Mouse (Mus musculus) retina, postnatal 1 day (tissue): Measurements from ENCODE around the gene Olfr393.

ENCODE experiments used
- DNase-seq: peaks from one replicate; pipeline ENCODE4 v3.0.0-alpha.2; 2012

Gene Olfr393

DNA sequence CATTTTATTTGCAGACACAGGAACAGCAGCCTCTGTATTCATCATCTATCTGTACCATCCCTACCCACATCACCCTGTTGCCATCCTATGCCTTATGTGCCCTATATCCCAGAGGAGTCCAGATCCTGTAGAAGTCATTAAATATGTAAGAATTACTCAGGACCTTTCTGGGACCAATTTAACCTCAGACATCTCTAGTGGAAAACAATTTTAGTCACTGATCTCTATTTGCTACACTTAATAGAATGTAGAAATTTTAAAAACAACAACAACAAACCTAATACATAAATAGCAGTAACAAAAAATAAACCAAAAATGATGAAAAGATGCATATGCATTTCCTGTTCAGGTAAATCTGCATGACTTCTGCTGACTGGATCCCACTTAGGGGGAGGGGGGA lies at the start of gene Olfr393:
Olfr393 (minus strand) TSS at position 101 of the 400 bp plus-strand sequence.
- no peak for DNase-seq

GRCm38 (mm10) chr11:73890671-73891070 lies 39.4 kb upstream of the Olfr393 start, which contains the start of gene Olfr394:
Olfr394 (minus strand) TSS chr11:73890771.
- no peak for DNase-seq

DNA sequence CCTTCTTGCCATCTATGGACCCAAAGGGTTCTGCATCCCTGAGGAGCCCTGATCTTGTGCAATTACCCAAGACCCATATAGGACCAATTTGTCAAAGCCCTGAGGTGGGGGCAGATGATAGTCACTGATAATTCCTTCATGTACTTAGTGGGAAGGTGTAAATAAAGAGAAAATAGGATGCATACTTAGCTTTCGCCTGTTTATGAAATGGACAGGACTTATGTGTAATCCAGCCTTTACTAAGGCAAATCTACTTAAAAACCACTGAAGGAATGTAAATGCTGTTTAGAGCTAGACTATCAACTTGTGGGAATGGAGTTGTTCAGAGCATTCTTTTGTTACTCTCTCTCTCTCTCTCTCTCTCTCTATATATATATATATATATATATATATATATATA lies 34.3 kb downstream of the Olfr393 start, which contains the start of gene Olfr392:
Olfr392 (minus strand) TSS at position 101 of the 400 bp plus-strand sequence.
- DNase-seq, result no peak

DNA sequence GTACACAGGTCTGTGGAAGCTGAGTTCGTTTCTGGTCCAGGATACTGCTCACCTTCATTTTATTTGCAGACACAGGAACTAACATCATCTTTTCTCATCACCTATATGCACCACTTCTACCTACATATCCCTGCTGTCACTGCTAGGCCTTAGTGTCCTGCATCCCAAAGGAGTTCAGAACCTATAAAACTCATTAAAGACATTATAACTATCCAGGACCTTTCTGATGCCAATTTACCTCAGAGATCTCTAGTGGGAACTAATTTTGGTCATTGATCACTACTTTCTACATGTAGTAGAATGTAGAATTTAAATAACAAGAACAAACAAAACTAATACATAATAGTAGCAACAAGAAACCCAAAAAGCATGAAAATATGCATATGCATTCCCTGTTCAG lies 48.3 kb downstream of the Olfr393 start, which contains the start of gene Olfr391-ps:
Olfr391-ps (minus strand) TSS at position 101 of the 400 bp plus-strand sequence.
- no peak for DNase-seq
